Mouse (Mus musculus) hindbrain, embryonic 13.5 days (tissue): ENCODE measurements at regions not wholly inside any gene's neighbourhood (a gene's known extent, or its start where the extent isn't known, plus 50 kb on each side); places are given as distances from the start of the nearest gene placed in this dataset.

Experiments
- ATAC-seq: fragments of 200-750 bp; cut with Nextera tagmentation; 2 replicates; pipeline ENCODE4 v1.8.0; 2017; ENCODE audit warnings: moderate TSS enrichment; ENCODE audit not compliant: low FRiP score
- H3K27ac ChIP-seq: fragments of 300-500 bp; sonication (generic); 2 replicates; pipeline ENCODE4 v1.5.1; 2015; ENCODE audit warnings: inconsistent platforms, mild to moderate bottlenecking, moderate library complexity
- H3K27me3 ChIP-seq: fragments of 300-500 bp; sonication (generic); 2 replicates; pipeline ENCODE4 v1.6.1; 2015; ENCODE audit warnings: mild to moderate bottlenecking, inconsistent platforms
- H3K36me3 ChIP-seq: fragments of 300-500 bp; sonication (generic); 2 replicates; pipeline ENCODE4 v1.6.1; 2015; ENCODE audit warnings: mild to moderate bottlenecking, inconsistent platforms
- H3K4me1 ChIP-seq: fragments of 300-500 bp; sonication (generic); replicated peaks from 2 replicates; pipeline ENCODE4 v1.6.1; 2015; ENCODE audit warnings: inconsistent platforms
- H3K4me2 ChIP-seq: fragments of 300-500 bp; sonication (generic); 2 replicates; pipeline ENCODE4 v1.6.1; 2015; ENCODE audit warnings: inconsistent platforms, mild to moderate bottlenecking, moderate library complexity
- H3K4me3 ChIP-seq: fragments of 300-500 bp; sonication (generic); 2 replicates; pipeline ENCODE4 v1.5.1; 2015; ENCODE audit warnings: mild to moderate bottlenecking, inconsistent platforms
- H3K9ac ChIP-seq: fragments of 300-500 bp; sonication (generic); 2 replicates; pipeline ENCODE4 v1.6.1; 2015; ENCODE audit warnings: mild to moderate bottlenecking, inconsistent platforms
- H3K9me3 ChIP-seq: fragments of 300-500 bp; sonication (generic); 2 replicates; pipeline ENCODE4 v1.6.1; 2016; ENCODE audit warnings: inconsistent platforms
- WGBS: fragments of 180-500 bp; shearing (Covaris S2); methylation state at CpG from one replicate; pipeline ENCODE4 v1.1.7; 2015; 5-methylcytosine and 5-hydroxymethylcytosine counted together

GRCm38 (mm10) chr6:100023434-100024095, 263.7 kb downstream of the Rybp start:
- Histone ChIP-seq H3K4me2 (no peak overlapping the region), H3K27me3 (peaks cover 32% of the 10 kb centered on the region), H3K4me1 (peaks cover 15% of the 10 kb centered on the region), H3K4me3 (no peak overlapping the region), H3K36me3 (no peaks in the 10 kb centered on the region), H3K27ac (no peak overlapping the region), H3K9ac (no peak overlapping the region), H3K9me3 (no peaks in the 10 kb centered on the region)
- no peak for ATAC-seq
- 56% methylated on average over 7 of the region's 7 CpGs for WGBS

DNA sequence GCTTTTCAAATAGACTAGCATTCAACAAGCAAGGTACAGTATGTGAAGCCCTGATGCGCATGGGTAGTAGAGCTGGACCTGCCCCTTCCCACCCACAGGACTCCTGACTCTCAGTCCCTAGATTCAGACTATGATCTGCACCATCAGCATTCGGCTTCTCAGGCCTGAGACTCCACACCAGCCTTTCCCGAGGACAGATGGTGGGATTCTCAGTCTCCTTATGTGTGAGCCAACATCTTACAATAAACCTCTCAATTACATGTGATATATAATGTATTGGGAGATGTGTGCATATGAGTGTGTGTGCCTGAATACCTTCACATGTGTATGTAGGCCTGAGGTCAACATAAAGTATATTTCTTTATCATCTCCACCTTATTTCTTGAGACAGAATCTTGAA, 268.3 kb downstream of the Rybp start:
- no peaks in the 10 kb centered on the region for H3K9me3 ChIP-seq
- no peak overlapping the region for H3K9ac ChIP-seq
- H3K4me1 ChIP-seq, result peaks cover 11% of the 10 kb centered on the region; the same call in 1 of the 2 replicates
- peaks cover 34% of the 10 kb centered on the region for H3K27me3 ChIP-seq
- no peaks in the 10 kb centered on the region for H3K36me3 ChIP-seq
- WGBS, result 73% methylated on average over 3 of the region's 3 CpGs
- H3K27ac ChIP-seq, result no peak overlapping the region
- ATAC-seq, result no peak
- H3K4me2 ChIP-seq, result no peak overlapping the region
- H3K4me3 ChIP-seq, result no peak overlapping the region

DNA sequence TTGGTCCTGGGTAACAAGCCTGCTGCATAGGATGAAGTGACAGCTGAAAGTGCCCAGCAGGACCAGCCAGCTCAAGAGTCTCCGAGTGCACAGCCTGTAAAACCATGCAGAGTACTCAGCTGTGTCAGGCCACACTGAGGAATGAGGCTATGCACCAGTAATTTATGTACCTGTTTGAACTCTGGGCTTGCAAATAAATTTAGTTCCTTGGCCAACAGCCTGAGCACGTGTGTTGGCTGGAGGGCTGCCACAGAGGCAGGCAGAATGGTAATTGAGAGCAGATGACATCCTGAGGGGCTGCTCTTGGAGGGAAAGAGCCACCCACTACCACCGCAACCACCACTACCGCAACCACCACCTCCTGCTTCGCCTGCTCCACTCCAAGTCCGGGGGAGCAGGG, 273.3 kb downstream of the Rybp start:
- Histone ChIP-seq H3K9ac (no peak overlapping the region), H3K27ac (no peak overlapping the region), H3K4me2 (no peak overlapping the region), H3K9me3 (no peaks in the 10 kb centered on the region), H3K27me3 (peaks cover 24% of the 10 kb centered on the region), H3K4me1 (peaks cover 28% of the 10 kb centered on the region), H3K36me3 (no peaks in the 10 kb centered on the region), H3K4me3 (no peak overlapping the region)
- no peak for ATAC-seq
- WGBS, result 28% methylated on average over 6 of the region's 6 CpGs

DNA sequence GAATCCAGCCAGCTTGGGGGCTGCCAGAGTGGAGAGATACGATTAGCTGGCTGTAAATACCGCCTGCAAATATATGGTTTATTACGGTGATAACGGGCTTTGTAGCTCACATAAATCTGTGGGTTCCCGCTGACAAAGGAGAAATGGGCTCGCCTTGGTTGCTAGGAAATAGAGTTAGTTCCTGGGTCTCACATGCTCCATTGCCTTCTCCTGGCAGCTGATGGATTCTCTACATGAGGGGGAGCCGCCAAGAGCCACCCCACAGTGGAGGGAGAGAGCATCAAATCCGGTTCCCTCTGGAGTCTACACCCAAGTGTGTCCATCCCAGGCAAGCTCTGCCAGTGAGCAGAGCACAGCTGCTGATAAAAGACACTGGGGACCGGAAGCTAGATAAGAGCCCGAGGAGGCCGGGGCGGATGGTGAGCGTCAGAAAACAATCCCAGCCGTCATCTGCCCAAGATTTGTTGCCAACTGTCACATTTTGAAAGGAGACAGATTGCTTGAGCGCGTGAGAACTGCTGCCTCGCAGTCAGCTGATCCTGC, 275.7 kb downstream of the Rybp start:
- Histone ChIP-seq H3K4me1 (peaks cover 28% of the 10 kb centered on the region), H3K27ac (peak overlapping the region; percentile 69), H3K4me3 (no peak overlapping the region), H3K4me2 (peak overlapping the region; percentile 46), H3K27me3 (peaks cover 25% of the 10 kb centered on the region), H3K9ac (0 out of 2 replicates have a peak overlapping the region, but pooled peaks have one; percentile 35), H3K9me3 (no peaks in the 10 kb centered on the region), H3K36me3 (no peaks in the 10 kb centered on the region)
- 19% methylated on average over 17 of the region's 17 CpGs for WGBS
- peak; percentile 81 for ATAC-seq

- Histone ChIP-seq H3K9me3 (no peaks in the 10 kb centered on the region), H3K27ac (peak overlapping the region; percentile 69), H3K4me3 (no peak overlapping the region), H3K4me1 (peaks cover 28% of the 10 kb centered on the region), H3K4me2 (peak overlapping the region; percentile 46), H3K36me3 (no peaks in the 10 kb centered on the region), H3K9ac (0 out of 2 replicates have a peak overlapping the region, but pooled peaks have one; percentile 35), H3K27me3 (peaks cover 25% of the 10 kb centered on the region)
- 48% methylated on average over 9 of the region's 9 CpGs for WGBS
- ATAC-seq, result peak; percentile 26; the same call in 1 of the 2 replicates
These were observed 276.3 kb downstream of the Rybp start for GRCm38 (mm10) chr6:100010954-100011481.

DNA sequence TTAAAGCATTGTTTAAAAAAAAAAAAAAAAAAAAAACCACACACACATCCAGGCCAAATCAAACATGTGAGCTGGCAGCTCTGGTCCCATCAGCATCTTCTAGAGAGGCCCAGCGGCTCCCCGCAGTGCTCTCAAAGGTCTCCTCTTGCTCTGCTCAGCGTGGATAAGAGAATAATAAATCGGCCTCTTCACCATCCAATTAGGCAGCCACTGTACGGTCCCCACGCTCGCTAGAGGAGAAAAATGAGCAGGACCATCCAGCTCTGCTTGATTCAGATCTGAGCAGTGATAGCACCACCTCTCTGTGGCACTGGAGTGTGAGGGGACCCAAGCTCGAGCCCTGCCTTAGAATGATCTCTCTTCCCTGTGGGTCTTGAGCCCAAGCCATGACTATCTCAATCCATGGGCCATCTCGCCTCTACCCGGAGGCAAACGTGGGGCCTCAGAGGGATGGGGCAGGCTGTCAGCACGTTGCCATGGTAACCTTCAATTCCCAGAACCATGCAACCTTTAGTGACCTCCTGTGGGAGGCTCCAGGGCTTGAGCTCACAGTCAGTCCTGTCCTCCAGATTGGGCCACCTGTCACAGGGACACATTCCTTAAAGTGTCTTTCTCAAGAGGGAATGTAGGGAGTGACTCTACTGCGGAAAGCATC, 273.6 kb upstream of the Prok2 start:
- Histone ChIP-seq H3K9ac (no peak overlapping the region), H3K4me2 (no peak overlapping the region), H3K27me3 (peaks cover 59% of the 10 kb centered on the region), H3K9me3 (no peaks in the 10 kb centered on the region), H3K4me3 (no peak overlapping the region), H3K27ac (no peak overlapping the region), H3K36me3 (no peaks in the 10 kb centered on the region), H3K4me1 (peaks cover 40% of the 10 kb centered on the region)
- peak; percentile 18; the same call in 1 of the 2 replicates for ATAC-seq
- WGBS, result 22% methylated on average over 13 of the region's 13 CpGs

GRCm38 (mm10) chr6:99995970-99996956, 270.1 kb upstream of the Prok2 start:
- no peaks in the 10 kb centered on the region for H3K9me3 ChIP-seq
- no peak overlapping the region for H3K4me3 ChIP-seq
- ATAC-seq, result peak; percentile 33; the same call in 1 of the 2 replicates
- H3K4me1 ChIP-seq, result peaks cover 47% of the 10 kb centered on the region
- no peak overlapping the region for H3K4me2 ChIP-seq
- WGBS, result 44% methylated on average over 15 of the region's 15 CpGs
- H3K27me3 ChIP-seq, result peaks cover 39% of the 10 kb centered on the region
- H3K36me3 ChIP-seq, result no peaks in the 10 kb centered on the region
- peak overlapping the region; percentile 24; the same call in 1 of the 2 replicates for H3K27ac ChIP-seq
- no peak overlapping the region for H3K9ac ChIP-seq

GRCm38 (mm10) chr6:99994026-99994425, 267.8 kb upstream of the Prok2 start:
- H3K27me3 ChIP-seq, result peaks cover 27% of the 10 kb centered on the region
- no peak overlapping the region for H3K9ac ChIP-seq
- H3K4me2 ChIP-seq, result no peak overlapping the region
- no peak overlapping the region for H3K4me3 ChIP-seq
- no peak for ATAC-seq
- H3K9me3 ChIP-seq, result no peaks in the 10 kb centered on the region
- no peak overlapping the region for H3K27ac ChIP-seq
- WGBS, result 49% methylated on average over 3 of the region's 3 CpGs
- H3K4me1 ChIP-seq, result peaks cover 41% of the 10 kb centered on the region
- H3K36me3 ChIP-seq, result no peaks in the 10 kb centered on the region

GRCm38 (mm10) chr6:99991079-99991478, 264.9 kb upstream of the Prok2 start:
- no peak overlapping the region for H3K4me2 ChIP-seq

GRCm38 (mm10) chr6:99990604-99991003, 264.4 kb upstream of the Prok2 start:
- Histone ChIP-seq H3K27me3 (peaks cover 33% of the 10 kb centered on the region), H3K9me3 (no peaks in the 10 kb centered on the region), H3K9ac (no peak overlapping the region), H3K27ac (no peak overlapping the region), H3K4me2 (no peak overlapping the region), H3K36me3 (no peaks in the 10 kb centered on the region), H3K4me1 (peaks cover 22% of the 10 kb centered on the region), H3K4me3 (no peak overlapping the region)
- no peak for ATAC-seq
- WGBS, result 74% methylated on average over 6 of the region's 6 CpGs

More at GRCm38 (mm10) chr6:99991079-99991478, 264.9 kb upstream of the Prok2 start:
- H3K36me3 ChIP-seq, result no peaks in the 10 kb centered on the region
- no peak overlapping the region for H3K27ac ChIP-seq
- no peak overlapping the region for H3K4me3 ChIP-seq
- no peak overlapping the region for H3K9ac ChIP-seq
- peaks cover 25% of the 10 kb centered on the region for H3K4me1 ChIP-seq
- H3K27me3 ChIP-seq, result peaks cover 29% of the 10 kb centered on the region
- H3K9me3 ChIP-seq, result no peaks in the 10 kb centered on the region
- ATAC-seq, result 0 out of 2 replicates have a peak, but pooled peaks have one; percentile 49
- 56% methylated on average over 7 of the region's 7 CpGs for WGBS

GRCm38 (mm10) chr6:99986449-99986848, 260.3 kb upstream of the Prok2 start:
- Histone ChIP-seq H3K36me3 (no peaks in the 10 kb centered on the region), H3K9ac (no peak overlapping the region), H3K4me2 (no peak overlapping the region), H3K27ac (no peak overlapping the region), H3K4me1 (peaks cover 25% of the 10 kb centered on the region), H3K27me3 (peaks cover 61% of the 10 kb centered on the region), H3K4me3 (no peak overlapping the region), H3K9me3 (no peaks in the 10 kb centered on the region)
- no peak for ATAC-seq
- 84% methylated on average over 3 of the region's 3 CpGs for WGBS
